Mouse (Mus musculus) stomach, embryonic 14.5 days (tissue): ENCODE measurements at regions not wholly inside any gene's neighbourhood (a gene's known extent, or its start where the extent isn't known, plus 50 kb on each side); places are given as distances from the start of the nearest gene placed in this dataset. TPM values are rescaled to one million over a fixed set of nuclear protein-coding genes. Genes with fewer than 3 reads are reported as not detected.
A peak's percentile ranks its signal among the peaks of the same experiment; 100 is the strongest.

Source experiments
- ATAC-seq: fragments of 200-750 bp; cut with Nextera tagmentation; 2 replicates; pipeline ENCODE4 v1.8.0; 2017; ENCODE audit warnings: low read depth, moderate TSS enrichment; ENCODE audit not compliant: insufficient number of reproducible peaks, insufficient read depth, low FRiP score
- H3K27ac ChIP-seq: fragments of 300-500 bp; sonication (generic); 2 replicates; pipeline ENCODE4 v1.5.1; 2014; ENCODE audit warnings: mild to moderate bottlenecking, low read length, moderate library complexity, mixed read lengths
- H3K27me3 ChIP-seq: fragments of 300-500 bp; sonication (generic); 2 replicates; pipeline ENCODE4 v1.6.1; 2014; ENCODE audit warnings: low read length, control low read depth, mixed read lengths; ENCODE audit not compliant: control insufficient read depth, insufficient read depth
- H3K36me3 ChIP-seq: fragments of 300-500 bp; sonication (generic); 2 replicates; pipeline ENCODE4 v1.6.1; 2014; ENCODE audit warnings: mild to moderate bottlenecking, control low read depth, low read length, moderate library complexity, mixed read lengths; ENCODE audit not compliant: control insufficient read depth, insufficient read depth
- H3K4me1 ChIP-seq: fragments of 300-500 bp; sonication (generic); 2 replicates; pipeline ENCODE4 v1.6.1; 2014; ENCODE audit warnings: low read length, control low read depth, mixed read lengths; ENCODE audit not compliant: control insufficient read depth, insufficient read depth
- H3K4me2 ChIP-seq: fragments of 300-500 bp; sonication (generic); replicated peaks from 2 replicates; pipeline ENCODE4 v1.6.1; 2014; ENCODE audit warnings: low read depth, low read length, control low read depth
- H3K4me3 ChIP-seq: fragments of 300-500 bp; sonication (generic); 2 replicates; pipeline ENCODE4 v1.5.1; 2014; ENCODE audit warnings: low read depth, low read length, control low read depth
- H3K9ac ChIP-seq: fragments of 300-500 bp; sonication (generic); replicated peaks from 2 replicates; pipeline ENCODE4 v1.6.1; 2014; ENCODE audit warnings: low read depth, mild to moderate bottlenecking, control low read depth, low read length, moderate library complexity, mixed read lengths
- H3K9me3 ChIP-seq: fragments of 300-500 bp; sonication (generic); 2 replicates; pipeline ENCODE4 v1.6.1; 2016; ENCODE audit warnings: low read depth, low read length, control low read depth; ENCODE audit not compliant: control insufficient read depth
- WGBS: fragments of 180-500 bp; shearing (Covaris S2); extraction: QIAGEN DNeasy Blood & Tissue Kit; methylation state at CpG from one replicate; pipeline ENCODE4 v1.1.7; 2014; 5-methylcytosine and 5-hydroxymethylcytosine counted together
- microRNA counts: library from miRNA; unstranded; fragments of <30 nt; microRNA quantifications from one replicate; lab custom pipeline; 2016
- microRNA-seq: library from miRNA; unstranded; fragments of <30 nt; microRNA quantifications from one replicate; pipeline ENCODE4, GENCODE M21; 2016

- no peak overlapping the region for H3K4me2 ChIP-seq
- no peaks in the 10 kb centered on the region for H3K9me3 ChIP-seq
- H3K27ac ChIP-seq, result no peak overlapping the region
- no peaks in the 10 kb centered on the region for H3K4me1 ChIP-seq
- H3K9ac ChIP-seq, result no peak overlapping the region
- ATAC-seq, result no peak
- no peaks in the 10 kb centered on the region for H3K36me3 ChIP-seq
- no peak overlapping the region for H3K4me3 ChIP-seq
- 67% methylated on average over 1 of the region's 1 CpGs for WGBS
- no peaks in the 10 kb centered on the region for H3K27me3 ChIP-seq
Measured at GRCm38 (mm10) chr8:64307995-64308394, 101.9 kb upstream of the Tll1 start.

- H3K27me3 ChIP-seq, result no peaks in the 10 kb centered on the region
- H3K4me2 ChIP-seq, result no peak overlapping the region
- no peak overlapping the region for H3K27ac ChIP-seq
- H3K9me3 ChIP-seq, result no peaks in the 10 kb centered on the region
- WGBS, result 90% methylated on average over 6 of the region's 6 CpGs
- H3K4me3 ChIP-seq, result no peak overlapping the region
- no peaks in the 10 kb centered on the region for H3K4me1 ChIP-seq
- no peaks in the 10 kb centered on the region for H3K36me3 ChIP-seq
- no peak overlapping the region for H3K9ac ChIP-seq
- no peak for ATAC-seq
Measured at GRCm38 (mm10) chr8:64282806-64283205, 76.7 kb upstream of the Tll1 start.

DNA sequence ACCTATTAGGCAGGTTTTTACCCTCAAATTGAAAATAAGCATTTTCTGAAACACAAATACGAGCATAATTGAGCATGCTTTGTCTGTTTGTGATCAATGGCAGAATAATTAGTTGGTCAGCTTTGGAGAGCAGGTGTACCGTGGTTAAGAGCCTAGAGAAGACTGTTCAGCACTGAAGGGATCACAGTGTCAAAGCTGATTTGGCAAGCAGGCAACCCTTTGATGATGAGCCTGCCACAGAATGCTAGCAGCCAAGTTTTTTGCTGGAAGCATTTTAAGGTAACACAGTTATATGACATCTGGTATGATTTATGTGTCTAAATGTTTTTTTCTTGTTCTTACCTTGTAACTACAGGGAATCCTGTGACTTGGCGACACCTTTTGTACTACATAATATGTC, 75.5 kb upstream of the Tll1 start:
- no peak overlapping the region for H3K4me2 ChIP-seq
- no peak overlapping the region for H3K4me3 ChIP-seq
- no peaks in the 10 kb centered on the region for H3K4me1 ChIP-seq
- no peak for ATAC-seq
- H3K27me3 ChIP-seq, result no peaks in the 10 kb centered on the region
- H3K36me3 ChIP-seq, result no peaks in the 10 kb centered on the region
- WGBS, result 64% methylated on average over 3 of the region's 3 CpGs
- no peak overlapping the region for H3K9ac ChIP-seq
- no peak overlapping the region for H3K27ac ChIP-seq
- no peaks in the 10 kb centered on the region for H3K9me3 ChIP-seq

DNA sequence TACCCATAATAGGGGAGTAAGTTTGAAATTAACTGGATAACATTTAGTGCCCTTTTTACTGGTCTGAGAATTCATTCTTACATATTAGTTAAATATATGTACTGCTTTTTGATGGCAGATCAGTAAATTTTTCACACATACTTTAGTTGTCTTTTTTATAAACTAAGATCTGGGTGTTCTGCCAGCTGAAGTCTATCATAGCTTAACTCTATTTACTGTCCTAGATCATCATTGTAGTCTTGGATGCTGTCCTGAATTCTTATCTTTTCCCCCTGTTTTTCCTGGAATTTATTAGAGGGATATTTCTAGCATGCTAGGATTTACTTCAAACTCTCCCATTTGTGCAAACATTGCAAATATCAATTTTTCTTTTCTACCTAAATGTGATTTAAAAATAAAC, 74.3 kb upstream of the Tll1 start:
- no peaks in the 10 kb centered on the region for H3K4me1 ChIP-seq
- H3K9me3 ChIP-seq, result no peaks in the 10 kb centered on the region
- no peak overlapping the region for H3K27ac ChIP-seq
- no peaks in the 10 kb centered on the region for H3K27me3 ChIP-seq
- no peaks in the 10 kb centered on the region for H3K36me3 ChIP-seq
- H3K9ac ChIP-seq, result no peak overlapping the region
- ATAC-seq, result no peak
- H3K4me2 ChIP-seq, result no peak overlapping the region
- H3K4me3 ChIP-seq, result no peak overlapping the region

GRCm38 (mm10) chr8:64276058-64276457, 70.0 kb upstream of the Tll1 start:
- H3K27me3 ChIP-seq, result no peaks in the 10 kb centered on the region
- no peaks in the 10 kb centered on the region for H3K4me1 ChIP-seq
- H3K9me3 ChIP-seq, result no peaks in the 10 kb centered on the region
- H3K36me3 ChIP-seq, result no peaks in the 10 kb centered on the region
- H3K4me3 ChIP-seq, result no peak overlapping the region
- no peak for ATAC-seq
- 58% methylated on average over 6 of the region's 6 CpGs for WGBS
- H3K4me2 ChIP-seq, result no peak overlapping the region
- H3K27ac ChIP-seq, result no peak overlapping the region
- no peak overlapping the region for H3K9ac ChIP-seq

DNA sequence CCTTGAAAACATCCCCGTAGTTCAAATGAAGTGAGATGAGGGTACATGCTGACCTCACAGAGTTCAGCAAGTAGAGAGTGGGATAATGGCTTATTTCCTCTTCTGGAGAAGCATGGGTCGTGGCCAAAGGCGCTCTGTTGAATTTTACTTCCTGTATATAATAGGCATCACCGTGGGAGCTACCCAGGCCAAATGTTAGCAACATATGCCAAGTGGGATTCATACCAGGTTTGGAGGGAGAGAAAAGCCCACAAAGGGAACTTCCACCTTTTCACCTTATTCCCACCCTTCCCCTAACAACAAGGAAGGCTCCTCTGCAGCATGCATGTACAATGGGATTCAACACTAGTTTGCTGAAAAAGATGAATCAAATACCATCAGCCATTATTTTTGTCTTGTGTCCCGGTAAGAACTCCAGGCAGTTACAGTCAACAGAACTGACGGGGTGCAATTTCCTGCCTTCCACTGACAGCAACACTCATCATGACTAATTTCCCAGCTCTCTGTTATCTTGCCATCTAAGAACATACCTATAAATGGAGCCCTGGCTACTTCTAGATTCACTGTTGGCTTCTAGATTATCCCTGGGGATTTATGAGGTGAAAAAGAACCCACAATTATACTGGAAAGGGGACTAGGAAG, 59.4 kb upstream of the Tll1 start:
- H3K9me3 ChIP-seq, result no peaks in the 10 kb centered on the region
- no peak overlapping the region for H3K4me2 ChIP-seq
- no peaks in the 10 kb centered on the region for H3K36me3 ChIP-seq
- no peaks in the 10 kb centered on the region for H3K27me3 ChIP-seq
- ATAC-seq, result no peak
- no peak overlapping the region for H3K4me3 ChIP-seq
- H3K4me1 ChIP-seq, result no peaks in the 10 kb centered on the region
- H3K9ac ChIP-seq, result no peak overlapping the region
- no peak overlapping the region for H3K27ac ChIP-seq
- whole genome bisulfite sequencing, result 51% methylated on average over 6 of the region's 6 CpGs

MicroRNAs in the stretch of these regions (microRNA counts, 519-probe panel; counts per million panel counts)
- microRNA mmu-miR-710 (lab: Ali Mortazavi, UCI), result 1,875 counts per million, percentile 17 among the panel's probes with 10 or more counts

Small RNAs in the stretch of these regions (microRNA-seq; reads per million reads assigned to microRNA genes)
- not detected for gene Mir710
